Mouse (Mus musculus) stomach, embryonic 14.5 days (tissue): ENCODE results near the gene Ankle1. TPM values are rescaled to one million over a fixed set of nuclear protein-coding genes. Genes with fewer than 3 reads are reported as not detected.

ENCODE experiments used
- ATAC-seq: fragments of 200-750 bp; cut with Nextera tagmentation; 2 replicates; pipeline ENCODE4 v1.8.0; 2017; ENCODE audit warnings: low read depth, moderate TSS enrichment; ENCODE audit not compliant: insufficient number of reproducible peaks, insufficient read depth, low FRiP score
- H3K27ac ChIP-seq: fragments of 300-500 bp; sonication (generic); 2 replicates; pipeline ENCODE4 v1.5.1; 2014; ENCODE audit warnings: mild to moderate bottlenecking, low read length, moderate library complexity, mixed read lengths
- H3K27me3 ChIP-seq: fragments of 300-500 bp; sonication (generic); 2 replicates; pipeline ENCODE4 v1.6.1; 2014; ENCODE audit warnings: low read length, control low read depth, mixed read lengths; ENCODE audit not compliant: control insufficient read depth, insufficient read depth
- H3K36me3 ChIP-seq: fragments of 300-500 bp; sonication (generic); 2 replicates; pipeline ENCODE4 v1.6.1; 2014; ENCODE audit warnings: mild to moderate bottlenecking, control low read depth, low read length, moderate library complexity, mixed read lengths; ENCODE audit not compliant: control insufficient read depth, insufficient read depth
- H3K4me1 ChIP-seq: fragments of 300-500 bp; sonication (generic); 2 replicates; pipeline ENCODE4 v1.6.1; 2014; ENCODE audit warnings: low read length, control low read depth, mixed read lengths; ENCODE audit not compliant: control insufficient read depth, insufficient read depth
- H3K4me2 ChIP-seq: fragments of 300-500 bp; sonication (generic); replicated peaks from 2 replicates; pipeline ENCODE4 v1.6.1; 2014; ENCODE audit warnings: low read depth, low read length, control low read depth
- H3K4me3 ChIP-seq: fragments of 300-500 bp; sonication (generic); 2 replicates; pipeline ENCODE4 v1.5.1; 2014; ENCODE audit warnings: low read depth, low read length, control low read depth
- H3K9ac ChIP-seq: fragments of 300-500 bp; sonication (generic); replicated peaks from 2 replicates; pipeline ENCODE4 v1.6.1; 2014; ENCODE audit warnings: low read depth, mild to moderate bottlenecking, control low read depth, low read length, moderate library complexity, mixed read lengths
- H3K9me3 ChIP-seq: fragments of 300-500 bp; sonication (generic); 2 replicates; pipeline ENCODE4 v1.6.1; 2016; ENCODE audit warnings: low read depth, low read length, control low read depth; ENCODE audit not compliant: control insufficient read depth
- WGBS: fragments of 180-500 bp; shearing (Covaris S2); extraction: QIAGEN DNeasy Blood & Tissue Kit; methylation state at CpG from one replicate; pipeline ENCODE4 v1.1.7; 2014; 5-methylcytosine and 5-hydroxymethylcytosine counted together
- polyA plus RNA-seq: library from polyadenylated mRNA; unstranded; fragments of >200 nt; fragmentation: Nextera tagmentation; extraction: Ambion mirVana; gene quantifications from 2 replicates; pipeline ENCODE4 v1.2.1, GENCODE M21; 2014

Gene Ankle1
- polyA plus RNA-seq, 1 experiment from 2014 or later, result 39.8 TPM

DNA sequence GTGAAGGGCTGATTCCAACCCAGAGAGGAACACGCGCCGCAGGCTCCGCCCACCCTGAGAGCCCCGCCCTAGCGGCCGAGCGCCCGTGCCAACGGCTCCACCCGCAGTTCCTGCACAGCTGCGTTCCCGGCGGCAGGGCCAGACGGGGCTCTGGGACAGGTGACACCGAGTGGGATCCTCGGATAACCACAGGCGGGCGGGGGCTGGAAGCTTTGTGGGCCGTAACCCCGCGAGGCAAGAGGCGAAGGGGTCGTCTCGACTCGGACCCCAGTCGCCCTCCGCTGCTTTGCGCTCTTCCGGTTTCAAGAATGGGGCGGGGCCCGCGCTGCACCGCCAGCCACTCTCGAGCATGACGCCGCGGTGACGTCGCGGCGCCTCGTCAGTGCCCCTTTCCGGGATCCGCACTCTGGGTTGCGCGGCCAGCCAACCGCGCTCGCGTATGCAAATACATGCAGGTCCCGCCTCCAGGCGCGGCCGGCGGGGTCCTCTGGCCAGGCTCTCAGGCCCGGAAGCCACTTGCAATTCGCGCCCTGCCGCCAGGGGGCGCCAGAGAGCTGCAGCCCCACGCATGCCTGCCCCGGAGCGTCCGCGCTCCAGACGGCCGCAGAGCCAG is 34.5 kb upstream of the Ankle1 start, which contains the start of gene Ocel1:
Gene Ocel1, plus strand, starts transcription at position 63 of the 613 bp plus-strand sequence.
- Histone ChIP-seq H3K4me1 (peaks cover 21% of the 10 kb centered on the region), H3K9ac (peak within 1 kb of the TSS; percentile 19), H3K4me2 (peak within 1 kb of the TSS; percentile 44), H3K4me3 (peak within 1 kb of the TSS; percentile 53), H3K27ac (peak within 1 kb of the TSS; percentile 44; the same call in 1 of the 2 replicates), H3K9me3 (no peaks in the 10 kb centered on the region), H3K36me3 (peaks cover 42% of the 10 kb centered on the region), H3K27me3 (no peaks in the 10 kb centered on the region)
- ATAC-seq, result peak; percentile 88
- under 1% methylated on average over 66 of the region's 68 CpGs for WGBS

DNA sequence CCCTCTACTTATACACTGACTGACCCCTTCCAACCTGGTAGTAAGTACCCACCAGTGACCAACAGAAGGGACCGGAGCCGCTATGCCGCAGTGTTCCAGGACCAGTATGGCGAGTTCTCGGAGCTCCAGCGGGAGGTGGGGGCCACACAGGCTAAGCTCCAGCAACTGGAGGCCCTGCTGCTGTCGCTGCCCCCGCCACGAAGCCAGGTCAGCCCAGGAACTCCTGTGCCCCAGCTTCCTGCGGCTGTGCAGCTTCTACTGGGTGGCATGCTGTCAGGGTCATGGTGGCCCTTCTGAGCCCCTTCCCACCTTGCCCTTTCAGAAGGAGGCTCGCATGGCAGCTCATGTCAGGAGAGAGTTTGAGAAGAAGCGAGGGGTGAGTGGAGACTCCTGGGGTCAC is 33.4 kb upstream of the Ankle1 start:
- Histone ChIP-seq H3K4me2 (no peak overlapping the region), H3K9ac (no peak overlapping the region), H3K27ac (no peak overlapping the region), H3K4me3 (no peak overlapping the region), H3K36me3 (peaks cover 46% of the 10 kb centered on the region), H3K4me1 (peaks cover 27% of the 10 kb centered on the region), H3K27me3 (no peaks in the 10 kb centered on the region), H3K9me3 (no peaks in the 10 kb centered on the region)
- 90% methylated on average over 12 of the region's 12 CpGs for WGBS
- no peak for ATAC-seq

GRCm38 (mm10) chr8:71373000-71373399 is 32.8 kb upstream of the Ankle1 start:
- Histone ChIP-seq H3K4me3 (no peak overlapping the region), H3K27ac (no peak overlapping the region), H3K9ac (no peak overlapping the region), H3K4me1 (peaks cover 23% of the 10 kb centered on the region), H3K36me3 (peaks cover 50% of the 10 kb centered on the region), H3K9me3 (no peaks in the 10 kb centered on the region), H3K27me3 (no peaks in the 10 kb centered on the region), H3K4me2 (no peak overlapping the region)
- no peak for ATAC-seq
- 95% methylated on average over 3 of the region's 3 CpGs for WGBS

DNA sequence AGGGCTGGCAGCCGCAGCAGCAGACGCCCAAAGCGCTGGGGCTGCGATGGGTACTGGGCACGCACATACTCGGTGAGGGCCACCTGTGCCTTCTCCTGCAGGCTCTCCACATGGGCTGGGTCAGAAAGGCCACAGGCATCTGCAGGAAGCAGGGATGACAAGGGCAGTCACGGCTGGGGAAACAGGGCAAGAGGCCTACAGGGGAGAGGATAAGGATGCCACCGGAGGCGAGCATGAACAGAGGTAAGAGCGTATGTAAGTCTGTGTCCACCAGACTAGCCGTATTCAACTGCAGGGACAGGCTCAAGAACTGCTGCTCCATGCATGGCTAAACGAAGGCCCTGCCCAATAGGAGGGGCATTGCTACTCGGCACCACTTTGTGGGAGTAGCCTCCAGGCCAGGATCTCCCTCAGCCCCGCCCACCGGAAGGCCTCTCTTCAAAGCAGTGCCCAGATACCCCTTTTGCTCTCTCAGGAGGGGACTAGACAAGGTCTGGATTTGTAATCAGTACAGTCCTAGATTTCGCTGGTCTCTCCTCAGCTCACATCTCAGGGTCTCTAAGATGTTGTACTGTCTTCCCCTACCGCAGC is 31.1 kb upstream of the Ankle1 start:
- Histone ChIP-seq H3K4me3 (no peak overlapping the region), H3K4me2 (no peak overlapping the region), H3K36me3 (peaks cover 42% of the 10 kb centered on the region), H3K27ac (no peak overlapping the region), H3K4me1 (peaks cover 29% of the 10 kb centered on the region), H3K9ac (no peak overlapping the region), H3K9me3 (no peaks in the 10 kb centered on the region), H3K27me3 (no peaks in the 10 kb centered on the region)
- 79% methylated on average over 17 of the region's 17 CpGs for WGBS
- no peak for ATAC-seq

DNA sequence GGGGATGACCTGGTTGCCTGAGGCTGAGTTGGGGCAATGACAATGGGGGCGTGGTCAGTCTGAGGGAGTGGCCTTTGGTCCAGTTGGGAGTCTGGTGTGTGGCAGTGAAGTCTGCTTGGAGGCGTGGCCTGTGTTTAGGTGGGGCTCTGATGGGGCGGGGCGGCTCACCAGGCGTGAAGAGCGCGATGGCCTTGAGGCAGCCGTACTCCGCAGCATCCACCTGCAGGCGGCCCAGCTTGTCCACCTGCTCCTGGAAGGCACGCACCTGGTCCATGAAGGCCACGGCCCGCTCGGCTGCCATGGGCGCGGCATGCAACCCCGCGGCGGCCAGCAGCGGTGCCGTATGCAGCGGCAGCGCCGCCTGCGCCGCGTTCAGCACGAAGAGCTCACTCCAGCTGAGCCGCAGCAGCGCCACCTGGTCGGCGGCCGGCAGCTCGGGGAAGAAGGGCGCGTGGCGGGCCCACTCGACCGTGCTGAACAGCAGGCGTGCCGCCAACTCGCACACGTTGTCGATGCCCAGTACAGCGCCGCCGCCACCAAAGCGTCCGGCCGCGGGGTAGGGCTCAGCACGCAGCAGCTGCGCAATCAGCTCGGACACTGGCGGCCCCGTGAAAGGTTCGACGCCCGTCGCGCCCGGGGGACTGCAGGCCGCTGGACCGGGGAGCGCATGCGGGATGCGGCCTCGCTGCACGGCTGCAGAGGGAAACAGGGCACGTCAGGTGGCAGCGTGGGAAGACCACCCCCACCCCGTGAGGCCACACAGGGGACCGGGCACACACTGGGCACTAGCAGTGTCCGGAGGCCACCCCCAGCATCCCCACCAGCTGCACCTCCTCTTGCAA is 30.0 kb upstream of the Ankle1 start:
- H3K9me3 ChIP-seq, result no peaks in the 10 kb centered on the region
- peak overlapping the region; percentile 6; the same call in 1 of the 2 replicates for H3K4me3 ChIP-seq
- H3K9ac ChIP-seq, result no peak overlapping the region
- ATAC-seq, result peak; percentile 37
- H3K4me1 ChIP-seq, result peaks cover 32% of the 10 kb centered on the region
- WGBS, result 10% methylated on average over 72 of the region's 74 CpGs
- H3K4me2 ChIP-seq, result peak overlapping the region; percentile 37
- H3K27me3 ChIP-seq, result no peaks in the 10 kb centered on the region
- H3K27ac ChIP-seq, result peak overlapping the region; percentile 33; the same call in 1 of the 2 replicates
- H3K36me3 ChIP-seq, result peaks cover 41% of the 10 kb centered on the region

- Histone ChIP-seq H3K27ac (no peak overlapping the region; the same call in 1 of the 2 replicates), H3K36me3 (peaks cover 41% of the 10 kb centered on the region), H3K4me1 (peaks cover 31% of the 10 kb centered on the region), H3K4me3 (0 out of 2 replicates have a peak overlapping the region, but pooled peaks have one; percentile 6), H3K4me2 (peak overlapping the region; percentile 37), H3K9me3 (no peaks in the 10 kb centered on the region), H3K9ac (no peak overlapping the region), H3K27me3 (no peaks in the 10 kb centered on the region)
- 57% methylated on average over 8 of the region's 8 CpGs for WGBS
- ATAC-seq, result no peak
Measured at GRCm38 (mm10) chr8:71376423-71377030, 29.3 kb upstream of the Ankle1 start.

DNA sequence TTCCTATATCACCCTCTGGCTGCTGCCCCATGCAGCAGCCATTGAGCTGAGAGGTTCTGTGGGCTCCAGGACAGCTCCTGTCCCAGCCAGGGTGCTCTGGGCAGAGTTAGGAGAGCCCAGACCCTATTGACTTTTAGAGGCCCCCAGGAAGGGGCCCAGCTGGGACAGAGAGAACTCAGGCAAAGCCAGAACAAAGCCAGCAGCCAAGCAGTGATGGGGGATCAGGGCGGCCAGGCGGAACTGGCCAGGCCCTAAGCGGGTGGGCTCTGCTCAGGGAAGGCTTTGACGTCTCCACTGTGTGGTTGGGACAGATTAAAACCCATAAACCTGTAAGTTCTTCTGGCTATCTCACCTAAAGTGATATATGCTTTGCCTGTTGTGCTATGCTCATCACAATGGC is 26.8 kb upstream of the Ankle1 start:
- H3K9me3 ChIP-seq, result no peaks in the 10 kb centered on the region
- H3K4me3 ChIP-seq, result no peak overlapping the region
- no peak overlapping the region for H3K27ac ChIP-seq
- H3K36me3 ChIP-seq, result peaks cover 27% of the 10 kb centered on the region
- no peaks in the 10 kb centered on the region for H3K27me3 ChIP-seq
- ATAC-seq, result no peak
- H3K4me1 ChIP-seq, result peaks cover 46% of the 10 kb centered on the region
- WGBS, result 73% methylated on average over 4 of the region's 4 CpGs
- H3K9ac ChIP-seq, result 0 out of 2 replicates have a peak overlapping the region, but pooled peaks have one; percentile 88
- H3K4me2 ChIP-seq, result peak overlapping the region; percentile 89

DNA sequence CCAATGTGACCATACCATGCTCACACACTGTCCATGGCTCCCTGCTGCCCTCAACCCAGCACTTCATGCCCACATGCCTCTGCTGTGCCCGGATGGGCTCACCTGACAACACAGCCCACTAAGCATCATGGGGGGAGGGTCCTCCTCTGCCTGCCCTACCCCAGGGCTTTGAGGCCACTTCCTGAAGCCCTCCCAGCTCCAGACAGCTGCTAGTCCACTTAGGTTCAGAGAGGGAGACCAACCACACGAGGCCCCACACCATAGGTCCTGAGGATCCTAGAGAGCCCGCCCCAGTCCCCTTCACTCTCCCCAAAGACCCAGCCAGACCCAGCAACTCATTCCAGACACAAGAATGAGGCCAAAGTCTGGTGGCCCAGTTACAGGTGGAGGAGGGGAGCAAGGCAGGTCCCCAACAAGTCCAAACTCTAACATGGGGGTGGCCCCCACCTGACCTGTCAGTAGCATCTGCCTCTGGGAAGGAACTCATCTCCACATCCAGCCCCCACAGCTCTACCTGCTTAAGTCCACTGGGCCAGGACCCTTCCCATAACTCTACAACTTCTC is 26.2 kb upstream of the Ankle1 start:
- no peak for ATAC-seq
- Histone ChIP-seq H3K4me2 (peak overlapping the region; percentile 89), H3K36me3 (peaks cover 21% of the 10 kb centered on the region), H3K9ac (peak overlapping the region; percentile 88), H3K4me3 (peak overlapping the region; percentile 96), H3K27me3 (no peaks in the 10 kb centered on the region), H3K27ac (no peak overlapping the region), H3K9me3 (no peaks in the 10 kb centered on the region), H3K4me1 (peaks cover 46% of the 10 kb centered on the region)
- 38% methylated on average over 3 of the region's 3 CpGs for WGBS
